Mouse (Mus musculus) heart, adult 2 months (tissue): ENCODE measurements around the gene Ap5b1. TPM values are rescaled to one million over a fixed set of nuclear protein-coding genes. Genes with fewer than 3 reads are reported as not detected.

ENCODE experiments used
- DNase-seq, 2 experiments: peaks; one replicate each; pipeline ENCODE4 v3.0.0; 2021
- H3K27ac ChIP-seq: fragments of 200-600 bp; 2 replicates; pipeline ENCODE4 v1.8.1; 2022
- H3K27me3 ChIP-seq: fragments of 200-500 bp; 2 replicates; pipeline ENCODE4 v1.6.1; 2012; ENCODE audit warnings: mild to moderate bottlenecking, low read length, inconsistent platforms, mixed read lengths; ENCODE audit not compliant: control insufficient read depth, insufficient read depth
- H3K36me3 ChIP-seq: fragments of 200-500 bp; 2 replicates; pipeline ENCODE4 v1.6.1; 2012; ENCODE audit warnings: low read length, inconsistent platforms; ENCODE audit not compliant: control insufficient read depth, insufficient read depth
- H3K4me1 ChIP-seq: fragments of 200-500 bp; 2 replicates; pipeline ENCODE4 v1.6.1; 2011; ENCODE audit warnings: low read length; ENCODE audit not compliant: control insufficient read depth, insufficient read depth
- H3K4me3 ChIP-seq: fragments of 200-600 bp; 2 replicates; pipeline ENCODE4 v1.8.1; 2022
- H3K79me2 ChIP-seq: fragments of 200-500 bp; replicated peaks from 2 replicates; pipeline ENCODE4 v1.6.1; 2012; ENCODE audit warnings: mild to moderate bottlenecking, inconsistent platforms, low read length, moderate library complexity, mixed read lengths; ENCODE audit not compliant: control insufficient read depth, insufficient read depth
- H3K9ac ChIP-seq: fragments of 200-500 bp; 2 replicates; pipeline ENCODE4 v1.6.1; 2012; ENCODE audit warnings: low read depth, mild to moderate bottlenecking, control low read depth, inconsistent platforms, low read length, mixed read lengths
- CTCF ChIP-seq: fragments of 200-600 bp; IDR thresholded peaks from 2 replicates; pipeline ENCODE4 v1.8.1; 2022; ENCODE audit warnings: antibody characterized with exemption, mild to moderate bottlenecking, moderate library complexity
- EP300 ChIP-seq: fragments of 200-500 bp; IDR thresholded peaks from 2 replicates; pipeline ENCODE4 v1.6.1; 2011; ENCODE audit warnings: low read depth, low read length, control low read depth; ENCODE audit not compliant: insufficient read depth
- POLR2A ChIP-seq: fragments of 200-500 bp; IDR thresholded peaks from 2 replicates; pipeline ENCODE4 v1.6.1; 2011; ENCODE audit warnings: mild to moderate bottlenecking, low read depth, low read length, control low read depth; ENCODE audit not compliant: insufficient read depth
- WGBS: fragments of 180-500 bp; shearing (Covaris S2); methylation state at CpG from one replicate; pipeline ENCODE4 v1.1.7; 2018; 5-methylcytosine and 5-hydroxymethylcytosine counted together
- intact Hi-C: fragments of 180-260 bp; cut with DNase I; formaldehyde crosslinking; loops from one replicate; pipeline ENCODE4 v1.15.1; 2025
- polyA plus RNA-seq: library from polyadenylated mRNA; depleted of rRNA; stranded (reverse); fragments of >200 nt; gene quantifications from 2 replicates; pipeline ENCODE4 v1.2.3, GENCODE M21; 2012
- total RNA-seq, 2 experiments: library from RNA; stranded (reverse); gene quantifications; 2 replicates each; pipeline ENCODE4 v1.2.3; 2021

Ap5b1 gene
- total and polyA plus RNA-seq, 3 experiments = 3.0 to 3.3 (median 3.1) TPM

DNA sequence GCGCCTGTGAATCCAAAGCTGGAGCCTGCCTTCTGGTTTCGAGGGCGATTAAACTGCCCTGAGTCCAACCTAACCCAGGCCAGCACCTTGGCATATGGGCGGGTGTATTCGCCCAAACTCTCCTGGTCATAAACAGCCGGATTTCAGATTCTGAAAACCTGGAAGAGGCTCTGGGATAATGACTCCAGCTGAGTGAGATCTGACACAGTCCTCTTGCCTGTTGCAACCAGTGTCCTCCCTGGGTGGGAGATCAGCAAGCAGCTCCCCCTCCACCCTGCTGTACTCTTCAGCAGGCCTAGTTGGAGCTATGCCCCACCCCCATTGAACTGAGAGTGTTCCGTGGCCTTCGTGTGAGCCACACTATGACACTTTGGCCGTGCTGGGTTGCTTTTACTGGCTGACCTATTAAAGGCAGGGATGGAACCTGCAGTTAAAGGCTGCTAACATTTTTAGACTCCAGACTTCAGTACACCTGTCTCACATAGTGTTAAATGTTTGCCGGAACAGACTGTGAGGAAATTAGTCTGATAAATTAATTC, 6.5 kb upstream of the Ap5b1 start:
- WGBS = 39% methylated on average over 10 of the region's 10 CpGs
- Histone ChIP-seq H3K9ac (no peak overlapping the region), H3K27ac (no peak overlapping the region), H3K4me1 (peaks cover 2% of the 10 kb centered on the region; the same call in 1 of the 2 replicates), H3K4me3 (no peak overlapping the region; the same call in 1 of the 2 replicates), H3K27me3 (peaks cover 17% of the 10 kb centered on the region), H3K36me3 (no peaks in the 10 kb centered on the region), H3K79me2 (no peaks in the 10 kb centered on the region)
- TF ChIP-seq POLR2A = no peak
- no peak for TF ChIP-seq EP300
- no peak for TF ChIP-seq CTCF
- no peak for DNase-seq
- intact Hi-C loops = no loop called here

DNA sequence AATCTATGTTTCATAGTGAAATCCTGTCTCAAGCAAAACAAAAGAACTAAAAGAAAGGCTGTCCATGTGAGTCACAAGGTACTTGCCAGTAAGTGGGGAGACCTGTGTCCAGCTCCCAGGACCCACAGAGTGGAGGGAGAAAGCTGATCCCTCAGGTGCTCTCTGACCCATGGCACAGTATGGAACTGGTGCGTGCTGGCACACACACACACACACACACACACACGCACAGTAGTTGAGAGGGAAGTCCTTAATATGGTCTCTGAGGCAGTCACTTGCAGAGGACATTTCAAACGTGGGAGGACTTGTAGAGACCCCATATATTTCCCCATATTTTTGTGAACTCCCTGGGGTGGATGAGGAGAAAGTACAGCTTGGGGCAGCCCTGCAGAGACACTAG, 5.9 kb upstream of the Ap5b1 start:
- WGBS = 54% methylated on average over 3 of the region's 3 CpGs
- Histone ChIP-seq H3K4me3 (no peak overlapping the region), H3K27me3 (peaks cover 17% of the 10 kb centered on the region), H3K9ac (no peak overlapping the region), H3K36me3 (no peaks in the 10 kb centered on the region), H3K27ac (no peak overlapping the region), H3K4me1 (peaks cover 3% of the 10 kb centered on the region; the same call in 1 of the 2 replicates), H3K79me2 (no peaks in the 10 kb centered on the region)
- TF ChIP-seq POLR2A (no peak), CTCF (no peak), EP300 (no peak)
- no peak for DNase-seq
- intact Hi-C loops = no loop called here

DNA sequence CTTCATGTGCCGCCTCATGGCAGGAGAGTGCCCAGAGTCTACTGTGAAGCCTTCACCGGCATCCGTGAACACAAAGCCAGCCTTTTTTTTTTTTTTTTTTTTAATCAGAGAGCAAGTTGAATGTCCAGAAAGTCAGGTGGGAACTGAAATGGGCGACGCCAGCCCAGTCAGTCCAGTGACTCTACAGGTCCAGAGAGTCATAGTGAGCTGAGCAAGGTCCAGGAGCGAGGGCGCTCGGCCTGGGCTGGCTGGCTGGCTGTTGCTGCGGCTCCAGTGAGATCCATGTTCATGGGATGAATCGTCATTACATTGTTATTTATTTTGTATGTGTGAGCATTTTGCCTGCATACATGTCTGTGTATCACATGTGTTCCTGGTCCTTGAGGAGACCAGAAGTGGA, 5.0 kb upstream of the Ap5b1 start:
- TF ChIP-seq EP300 (no peak), CTCF (no peak), POLR2A (no peak)
- no peak overlapping the region for H3K9ac ChIP-seq
- intact Hi-C loops = no loop called here
- peaks cover 4% of the 10 kb centered on the region; the same call in 1 of the 2 replicates for H3K4me1 ChIP-seq
- no peak overlapping the region for H3K4me3 ChIP-seq
- H3K79me2 ChIP-seq = no peaks in the 10 kb centered on the region
- H3K27me3 ChIP-seq = peaks cover 17% of the 10 kb centered on the region
- 89% methylated on average over 10 of the region's 10 CpGs for WGBS
- no peak overlapping the region for H3K27ac ChIP-seq
- DNase-seq = no peak
- H3K36me3 ChIP-seq = no peaks in the 10 kb centered on the region

DNA sequence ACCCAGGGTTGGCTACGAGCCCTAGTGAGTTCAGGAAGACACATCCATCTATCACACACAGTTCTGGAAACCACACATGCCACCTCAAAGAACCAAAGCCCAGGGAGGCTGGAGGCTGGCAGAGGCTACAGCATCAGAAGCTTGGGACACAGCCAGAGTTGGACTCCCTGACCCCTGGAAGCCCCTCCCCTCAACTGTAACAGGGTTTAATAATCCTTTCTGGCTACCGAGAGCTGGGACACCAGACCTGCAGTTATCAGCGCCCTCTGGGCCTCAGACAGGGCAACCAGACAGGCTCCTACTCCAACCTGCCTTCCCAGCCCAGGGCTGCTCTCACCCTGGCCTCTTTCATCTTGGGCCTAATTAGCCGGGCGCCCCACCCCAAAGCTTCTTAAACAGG, 1.5 kb upstream of the Ap5b1 start:
- DNase-seq = no peak
- intact Hi-C loops = no loop called here
- H3K36me3 ChIP-seq = no peaks in the 10 kb centered on the region
- H3K4me3 ChIP-seq = no peak overlapping the region
- no peak for TF ChIP-seq CTCF
- peaks cover 4% of the 10 kb centered on the region; the same call in 1 of the 2 replicates for H3K4me1 ChIP-seq
- 91% methylated on average over 5 of the region's 5 CpGs for WGBS
- no peak overlapping the region for H3K9ac ChIP-seq
- no peak overlapping the region for H3K27ac ChIP-seq
- H3K27me3 ChIP-seq = no peaks in the 10 kb centered on the region; the same call in 1 of the 2 replicates
- peaks cover 1% of the 10 kb centered on the region; the same call in 1 of the 2 replicates for H3K79me2 ChIP-seq

DNA sequence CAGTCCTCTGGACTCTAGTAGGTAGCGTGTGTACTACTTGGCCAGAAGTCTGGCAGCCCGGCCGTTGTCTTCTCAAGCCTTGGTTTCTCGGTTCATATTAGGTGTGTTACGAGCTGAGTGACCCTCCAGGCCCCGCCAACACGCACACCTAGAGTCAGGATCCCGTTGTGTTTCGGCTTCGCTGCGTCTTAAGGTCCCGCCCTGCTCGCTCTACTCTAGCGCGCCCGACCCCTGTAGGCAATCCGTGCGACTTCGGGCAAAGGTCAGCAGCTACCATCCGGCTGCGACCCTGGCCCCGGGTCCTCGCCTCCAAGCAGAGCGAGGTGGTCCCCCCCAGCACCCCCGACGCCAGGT, 668 bp upstream of the Ap5b1 start:
- H3K27ac ChIP-seq = peak overlapping the region; percentile 96
- peak overlapping the region; percentile 86 for H3K9ac ChIP-seq
- peak overlapping the region; percentile 89 for H3K4me3 ChIP-seq
- H3K79me2 ChIP-seq = peaks cover 1% of the 10 kb centered on the region; the same call in 1 of the 2 replicates
- TF ChIP-seq EP300 = no peak
- no peak for TF ChIP-seq POLR2A
- no peak for TF ChIP-seq CTCF
- H3K4me1 ChIP-seq = peaks cover 4% of the 10 kb centered on the region; the same call in 1 of the 2 replicates
- no peak for DNase-seq
- no peaks in the 10 kb centered on the region for H3K27me3 ChIP-seq
- WGBS = 2% methylated on average over 26 of the region's 26 CpGs
- intact Hi-C loops = no loop called here
- no peaks in the 10 kb centered on the region for H3K36me3 ChIP-seq

DNA sequence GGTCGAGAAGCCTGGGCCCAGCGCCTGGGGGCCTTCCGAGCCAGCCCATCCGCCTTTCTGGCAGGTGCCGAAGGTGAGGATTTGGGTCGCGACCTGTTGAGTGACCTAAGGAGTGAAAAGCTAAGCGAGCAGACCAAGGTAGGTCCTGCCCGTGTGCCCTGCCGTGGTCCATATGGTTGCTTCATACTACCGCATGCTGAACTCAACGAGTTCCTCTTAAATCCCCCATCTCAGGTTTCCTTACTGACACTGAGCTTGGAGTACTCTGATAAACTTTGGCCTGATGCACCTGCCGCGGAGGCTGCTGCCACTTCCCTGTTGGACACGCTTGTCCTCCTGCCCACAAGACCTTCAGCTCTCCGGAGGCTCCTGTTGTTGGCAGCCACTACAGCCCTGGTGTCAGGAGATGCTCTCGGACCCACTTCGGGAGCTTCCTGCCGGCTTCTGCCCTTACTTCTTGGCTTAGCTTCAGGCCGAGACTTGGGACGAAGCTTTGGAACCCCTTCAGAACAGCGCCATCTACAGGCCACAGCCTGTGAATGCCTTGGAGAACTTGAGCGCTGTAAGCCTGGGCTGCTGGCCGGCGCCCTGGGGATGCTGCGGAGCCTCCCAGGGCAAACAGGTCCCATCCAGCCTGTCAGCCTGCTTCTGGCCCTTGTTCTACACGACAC, 780 bp downstream of the Ap5b1 start:
- no peaks in the 10 kb centered on the region for H3K27me3 ChIP-seq
- peak overlapping the region; percentile 86 for H3K9ac ChIP-seq
- H3K36me3 ChIP-seq = no peaks in the 10 kb centered on the region
- TF ChIP-seq POLR2A = no peak
- peak; percentile 89 for TF ChIP-seq CTCF
- TF ChIP-seq EP300 = peak; percentile 68
- 6% methylated on average over 27 of the region's 27 CpGs for WGBS
- H3K4me3 ChIP-seq = peak overlapping the region; percentile 89
- DNase-seq = peak; percentile 84 to 85
- peaks cover 1% of the 10 kb centered on the region; the same call in 1 of the 2 replicates for H3K79me2 ChIP-seq
- H3K4me1 ChIP-seq = peaks cover 4% of the 10 kb centered on the region; the same call in 1 of the 2 replicates
- H3K27ac ChIP-seq = peak overlapping the region; percentile 96
- intact Hi-C loops = loop anchor here (1.0 to 2.0 kb wide), 4 partner anchors 34 to 68 kb away; partner anchors contain the start of gene Rela
